Mouse (Mus musculus): ENCODE data around the gene Zfp710. TPM values are rescaled to one million over a fixed set of nuclear protein-coding genes. Genes with fewer than 3 reads are reported as not detected.

Gene Zfp710
- polyA plus RNA-seq, 1 experiment = 0.20 TPM

DNA sequence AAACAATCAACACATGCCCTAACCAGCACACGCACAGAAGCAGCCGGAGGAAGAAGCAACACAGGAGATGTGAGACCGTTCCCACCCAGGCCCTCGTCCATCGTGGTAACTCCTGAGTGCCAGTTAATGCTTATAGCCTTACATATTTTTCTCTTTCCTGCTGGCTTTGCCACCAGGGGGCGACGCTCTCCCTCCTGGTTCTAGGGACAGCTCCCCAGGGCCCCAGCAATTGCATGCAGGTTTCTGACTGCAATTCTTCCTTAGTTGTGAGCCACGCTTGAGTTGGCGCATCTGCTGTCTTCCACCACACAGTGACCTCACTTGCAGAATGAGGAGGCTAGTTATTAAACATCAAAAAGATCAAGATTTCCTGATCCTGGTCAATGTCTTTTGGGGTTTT lies 107.9 kb downstream of the Zfp710 start:
- no peaks in the 10 kb centered on the region for H3K36me3 ChIP-seq (ENCODE audit: control insufficient read depth)
- H3K9me3 ChIP-seq (ENCODE audit: control insufficient read depth, low read length) = peaks cover 11% of the 10 kb centered on the region
- H3K4me3 ChIP-seq (replicated peaks) = no peak overlapping the region
- TF ChIP-seq GATA1 (IDR thresholded peaks at IDR 0.05; ENCODE audit: low read length) (no peak), TAL1 (IDR thresholded peaks at IDR 0.05; ENCODE audit: low read length) (no peak)
- H3K27me3 ChIP-seq (ENCODE audit: control insufficient read depth) = no peaks in the 10 kb centered on the region
- peaks cover 26% of the 10 kb centered on the region for H3K4me1 ChIP-seq (ENCODE audit: control insufficient read depth)

GRCm38 (mm10) chr7:80134454-80135172 lies 110.0 kb downstream of the Zfp710 start:
- H3K4me3 ChIP-seq (replicated peaks) = no peak overlapping the region
- peaks cover 12% of the 10 kb centered on the region for H3K9me3 ChIP-seq (ENCODE audit: control insufficient read depth, low read length)
- TF ChIP-seq TAL1 (IDR thresholded peaks at IDR 0.05; ENCODE audit: low read length) (no peak), GATA1 (IDR thresholded peaks at IDR 0.05; ENCODE audit: low read length) (no peak)
- H3K36me3 ChIP-seq (ENCODE audit: control insufficient read depth) = no peaks in the 10 kb centered on the region
- H3K27me3 ChIP-seq (ENCODE audit: control insufficient read depth) = no peaks in the 10 kb centered on the region
- peaks cover 23% of the 10 kb centered on the region for H3K4me1 ChIP-seq (ENCODE audit: control insufficient read depth)

GRCm38 (mm10) chr7:80135173-80135532 lies 110.5 kb downstream of the Zfp710 start:
- no peaks in the 10 kb centered on the region for H3K36me3 ChIP-seq (ENCODE audit: control insufficient read depth)
- no peaks in the 10 kb centered on the region for H3K27me3 ChIP-seq (ENCODE audit: control insufficient read depth)
- peaks cover 28% of the 10 kb centered on the region for H3K4me1 ChIP-seq (ENCODE audit: control insufficient read depth)
- no peak overlapping the region for H3K4me3 ChIP-seq (replicated peaks)
- TF ChIP-seq GATA1 (IDR thresholded peaks at IDR 0.05; ENCODE audit: low read length) (no peak), TAL1 (IDR thresholded peaks at IDR 0.05; ENCODE audit: low read length) (no peak)
- peaks cover 12% of the 10 kb centered on the region for H3K9me3 ChIP-seq (ENCODE audit: control insufficient read depth, low read length)

- Histone ChIP-seq H3K4me3 (replicated peaks) (no peak overlapping the region), H3K27me3 (ENCODE audit: control insufficient read depth) (no peaks in the 10 kb centered on the region), H3K9me3 (ENCODE audit: control insufficient read depth, low read length) (peaks cover 12% of the 10 kb centered on the region), H3K4me1 (ENCODE audit: control insufficient read depth) (peaks cover 39% of the 10 kb centered on the region), H3K36me3 (ENCODE audit: control insufficient read depth) (no peaks in the 10 kb centered on the region)
- TF ChIP-seq GATA1 (IDR thresholded peaks at IDR 0.05; ENCODE audit: low read length) = no peak
- TF ChIP-seq TAL1 (IDR thresholded peaks at IDR 0.05; ENCODE audit: low read length) = no peak
Measured at GRCm38 (mm10) chr7:80138375-80138774, 113.8 kb downstream of the Zfp710 start.

GRCm38 (mm10) chr7:80140815-80141214 lies 116.2 kb downstream of the Zfp710 start:
- Histone ChIP-seq H3K27me3 (ENCODE audit: control insufficient read depth) (no peaks in the 10 kb centered on the region), H3K4me3 (replicated peaks) (no peak overlapping the region), H3K36me3 (ENCODE audit: control insufficient read depth) (no peaks in the 10 kb centered on the region), H3K4me1 (ENCODE audit: control insufficient read depth) (peaks cover 53% of the 10 kb centered on the region), H3K9me3 (ENCODE audit: control insufficient read depth, low read length) (peaks cover 12% of the 10 kb centered on the region)
- no peak for TF ChIP-seq GATA1 (IDR thresholded peaks at IDR 0.05; ENCODE audit: low read length)
- no peak for TF ChIP-seq TAL1 (IDR thresholded peaks at IDR 0.05; ENCODE audit: low read length)

Other genes with a start within 250 kb of the Zfp710 start
- 0.04 TPM in 1 of 2 replicates, not detected in the other for gene Mesp1, start 231.0 kb upstream of the Zfp710 start, polyA plus RNA-seq (2012)
- not detected in 2 replicates for gene Mesp2, start 214.1 kb upstream of the Zfp710 start, polyA plus RNA-seq (2012)
- 0.02 and 0.03 TPM in 2 replicates for gene Anpep, start 163.8 kb upstream of the Zfp710 start, polyA plus RNA-seq (2012)
- gene Ap3s2, start 104.2 kb upstream of the Zfp710 start, polyA plus RNA-seq (2012) = 0.25 and 0.42 TPM in 2 replicates
- not detected in 2 replicates for gene Arpin, start 89.5 kb upstream of the Zfp710 start, polyA plus RNA-seq (2012)
- 3.8 and 4.1 TPM in 2 replicates for gene Idh2, start 90.6 kb downstream of the Zfp710 start, polyA plus RNA-seq (2012)
- gene Sema4b, start 162.0 kb downstream of the Zfp710 start, polyA plus RNA-seq (2012) = 3.1 and 3.2 TPM in 2 replicates
- 9.1 and 10.7 TPM in 2 replicates for gene Cib1, start 208.0 kb downstream of the Zfp710 start, polyA plus RNA-seq (2012)
- gene Gdpgp1, start 208.1 kb downstream of the Zfp710 start, polyA plus RNA-seq (2012) = 0.06 and 0.17 TPM in 2 replicates
- gene Ttll13, start 221.6 kb downstream of the Zfp710 start, polyA plus RNA-seq (2012) = 0.06 and 0.42 TPM in 2 replicates
- 2.9 and 4.1 TPM in 2 replicates for gene Ngrn, start 236.4 kb downstream of the Zfp710 start, polyA plus RNA-seq (2012)
- 0.13 and 0.14 TPM in 2 replicates for gene Vps33b, start 244.8 kb downstream of the Zfp710 start, polyA plus RNA-seq (2012)